Mouse (Mus musculus) ES-Bruce4 (cell line): ENCODE measurements around the gene Apoc1. TPM values are rescaled to one million over a fixed set of nuclear protein-coding genes. Genes with fewer than 3 reads are reported as not detected.
A peak's percentile ranks its signal among the peaks of the same experiment; 100 is the strongest.

ENCODE experiments used
- H3K27ac ChIP-seq: 2 replicates; pipeline ENCODE4 v1.5.1; 2012; ENCODE audit warnings: low read length, inconsistent platforms; ENCODE audit not compliant: insufficient read depth
- H3K27me3 ChIP-seq: 2 replicates; pipeline ENCODE4 v1.6.1; 2012; ENCODE audit warnings: mild to moderate bottlenecking, low read length, inconsistent platforms; ENCODE audit not compliant: control insufficient read depth, poor library complexity, insufficient read depth, severe bottlenecking
- H3K36me3 ChIP-seq: 2 replicates; pipeline ENCODE4 v1.6.1; 2012; ENCODE audit warnings: inconsistent platforms, mild to moderate bottlenecking, low read length, moderate library complexity; ENCODE audit not compliant: control insufficient read depth, poor library complexity, insufficient read depth, severe bottlenecking
- H3K4me1 ChIP-seq: one replicate; pipeline ENCODE4 v1.8.1; 2011; ENCODE audit warnings: low read length; ENCODE audit not compliant: control insufficient read depth, insufficient read depth
- H3K4me3 ChIP-seq: 2 replicates; pipeline ENCODE4 v1.5.1; 2011; ENCODE audit warnings: low read depth, mild to moderate bottlenecking, low read length
- H3K9ac ChIP-seq: 2 replicates; pipeline ENCODE4 v1.6.1; 2012; ENCODE audit warnings: low read depth, mild to moderate bottlenecking, inconsistent platforms; ENCODE audit not compliant: poor library complexity, severe bottlenecking
- H3K9me3 ChIP-seq: replicated peaks from 2 replicates; pipeline ENCODE4 v1.6.1; 2012; ENCODE audit warnings: mild to moderate bottlenecking, low read length, inconsistent platforms; ENCODE audit not compliant: control insufficient read depth, poor library complexity, insufficient read depth, severe bottlenecking
- CTCF ChIP-seq: IDR thresholded peaks from one replicate; pipeline ENCODE4 v1.8.1; 2011; ENCODE audit warnings: low read depth, low read length
- EP300 ChIP-seq: IDR thresholded peaks from 2 replicates; pipeline ENCODE4 v1.6.1; 2011; ENCODE audit warnings: low read depth, low read length; ENCODE audit not compliant: insufficient read depth
- POLR2A ChIP-seq: IDR thresholded peaks from one replicate; pipeline ENCODE4 v1.8.1; 2011; ENCODE audit warnings: low read length; ENCODE audit not compliant: insufficient read depth
- polyA plus RNA-seq: library from polyadenylated mRNA; stranded (reverse); fragments of >200 nt; gene quantifications from 2 replicates; pipeline ENCODE4 v1.2.4, GENCODE M21; 2011; ENCODE audit warnings: low read depth; ENCODE audit not compliant: missing spikeins, insufficient read depth, insufficient read length

Apoc1 gene
- polyA plus RNA-seq, 1 experiment = 93.2 TPM

DNA sequence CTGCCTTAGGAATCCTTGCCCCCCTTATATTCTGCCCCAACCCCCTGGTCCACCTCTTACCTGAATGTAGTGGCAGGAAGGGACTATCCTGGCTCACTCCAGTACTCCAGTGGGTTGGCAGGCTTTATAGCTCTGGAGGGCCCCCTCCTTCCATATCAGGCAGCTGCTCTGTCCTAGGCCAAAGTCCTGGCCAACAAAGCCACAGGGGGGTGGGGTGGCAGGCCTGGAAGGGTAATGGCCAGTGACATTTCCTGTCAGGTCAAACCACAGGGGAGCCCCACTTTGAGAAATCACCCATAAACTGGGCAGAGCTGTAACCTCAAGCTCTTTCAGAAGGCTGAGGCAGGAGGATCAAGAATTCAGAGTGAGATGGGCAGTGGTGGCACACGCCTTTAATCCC is 15.8 kb downstream of the Apoc1 start:
- Histone ChIP-seq H3K4me1 (no peaks in the 10 kb centered on the region), H3K4me3 (no peak overlapping the region), H3K27ac (no peak overlapping the region), H3K27me3 (no peaks in the 10 kb centered on the region), H3K36me3 (no peaks in the 10 kb centered on the region), H3K9me3 (no peaks in the 10 kb centered on the region), H3K9ac (no peak overlapping the region)
- TF ChIP-seq POLR2A (no peak), CTCF (no peak), EP300 (no peak)

DNA sequence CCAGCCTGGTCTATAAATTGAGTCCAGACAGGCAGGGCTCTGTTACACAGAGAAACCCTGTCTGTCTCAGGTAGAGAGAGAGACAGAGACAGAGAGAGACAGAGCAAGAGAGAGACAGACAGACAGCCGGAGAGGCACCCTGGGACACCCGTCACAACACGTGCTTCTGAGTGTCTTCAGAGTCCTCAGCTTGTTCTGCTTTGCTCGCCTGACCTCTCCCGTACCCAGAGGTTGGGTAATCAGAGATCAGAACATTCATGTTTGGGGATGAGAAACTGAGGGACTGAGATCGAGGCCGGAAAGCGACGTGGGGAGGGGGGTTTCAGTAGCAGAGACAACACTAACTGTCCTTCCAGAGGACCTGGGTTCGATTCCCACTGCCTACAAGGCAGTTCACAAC is 16.6 kb downstream of the Apoc1 start:
- H3K4me3 ChIP-seq = no peak overlapping the region
- no peaks in the 10 kb centered on the region for H3K9me3 ChIP-seq
- H3K4me1 ChIP-seq = no peaks in the 10 kb centered on the region
- no peaks in the 10 kb centered on the region for H3K27me3 ChIP-seq
- no peak overlapping the region for H3K27ac ChIP-seq
- H3K36me3 ChIP-seq = no peaks in the 10 kb centered on the region
- TF ChIP-seq EP300 = no peak
- TF ChIP-seq POLR2A = no peak
- TF ChIP-seq CTCF = no peak
- no peak overlapping the region for H3K9ac ChIP-seq

DNA sequence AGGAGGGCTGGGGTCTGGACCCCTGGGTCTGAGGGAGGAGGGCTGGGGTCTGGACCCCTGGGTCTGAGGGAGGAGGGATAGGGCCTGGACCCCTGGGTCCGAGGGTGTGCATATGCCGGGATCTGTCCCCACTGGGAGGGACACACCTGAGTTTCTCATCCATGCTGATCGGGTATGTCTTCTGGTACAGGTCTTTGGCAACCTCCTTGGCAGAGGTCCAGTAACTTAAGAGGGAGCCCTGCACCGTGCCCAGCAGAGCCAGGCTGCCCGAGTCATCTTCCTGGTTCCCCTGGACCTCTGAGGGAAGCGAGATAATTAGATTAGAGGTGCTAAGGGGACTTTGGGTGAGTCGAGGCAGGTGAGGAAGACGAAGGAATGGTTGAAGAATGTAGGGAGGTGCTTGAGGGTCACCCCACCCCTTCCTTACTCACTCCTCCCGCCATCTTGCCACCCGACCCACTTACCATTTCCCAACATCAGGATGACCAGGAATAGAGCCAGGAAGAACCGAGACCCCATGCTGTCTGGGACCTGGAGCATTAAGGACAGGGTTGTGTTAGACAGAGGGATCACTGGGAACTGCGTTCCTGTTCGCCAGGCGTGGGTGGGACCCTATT is 19.3 kb downstream of the Apoc1 start:
- H3K36me3 ChIP-seq = no peaks in the 10 kb centered on the region
- H3K4me3 ChIP-seq = no peak overlapping the region
- H3K27ac ChIP-seq = no peak overlapping the region
- H3K9me3 ChIP-seq = no peaks in the 10 kb centered on the region
- no peaks in the 10 kb centered on the region for H3K27me3 ChIP-seq
- no peak for TF ChIP-seq POLR2A
- no peaks in the 10 kb centered on the region for H3K4me1 ChIP-seq
- no peak overlapping the region for H3K9ac ChIP-seq

DNA sequence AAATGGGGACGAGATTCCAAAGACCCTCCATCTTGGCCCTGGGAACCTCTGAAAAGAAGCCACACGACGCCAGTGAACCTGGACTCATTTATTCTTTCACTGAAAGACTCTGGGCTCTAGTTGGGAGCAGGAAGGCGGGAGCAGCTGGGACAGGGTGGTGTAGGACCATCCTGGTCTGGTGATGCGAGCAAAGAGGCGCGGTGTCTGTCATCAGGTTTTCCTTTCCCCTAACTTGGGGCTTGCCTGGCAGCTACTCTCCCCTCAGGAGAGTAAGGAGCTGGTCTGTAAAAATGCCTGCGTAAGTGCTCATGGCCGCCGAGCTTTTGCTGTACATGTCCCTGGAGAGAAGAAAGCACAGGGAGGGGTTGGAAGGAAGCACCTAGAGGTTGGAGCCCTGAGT is 20.9 kb downstream of the Apoc1 start:
- Histone ChIP-seq H3K9me3 (no peaks in the 10 kb centered on the region), H3K9ac (no peak overlapping the region), H3K4me1 (no peaks in the 10 kb centered on the region), H3K4me3 (no peak overlapping the region), H3K36me3 (no peaks in the 10 kb centered on the region), H3K27ac (no peak overlapping the region), H3K27me3 (no peaks in the 10 kb centered on the region)
- TF ChIP-seq EP300 = no peak
- TF ChIP-seq CTCF = no peak
- TF ChIP-seq POLR2A = no peak

DNA sequence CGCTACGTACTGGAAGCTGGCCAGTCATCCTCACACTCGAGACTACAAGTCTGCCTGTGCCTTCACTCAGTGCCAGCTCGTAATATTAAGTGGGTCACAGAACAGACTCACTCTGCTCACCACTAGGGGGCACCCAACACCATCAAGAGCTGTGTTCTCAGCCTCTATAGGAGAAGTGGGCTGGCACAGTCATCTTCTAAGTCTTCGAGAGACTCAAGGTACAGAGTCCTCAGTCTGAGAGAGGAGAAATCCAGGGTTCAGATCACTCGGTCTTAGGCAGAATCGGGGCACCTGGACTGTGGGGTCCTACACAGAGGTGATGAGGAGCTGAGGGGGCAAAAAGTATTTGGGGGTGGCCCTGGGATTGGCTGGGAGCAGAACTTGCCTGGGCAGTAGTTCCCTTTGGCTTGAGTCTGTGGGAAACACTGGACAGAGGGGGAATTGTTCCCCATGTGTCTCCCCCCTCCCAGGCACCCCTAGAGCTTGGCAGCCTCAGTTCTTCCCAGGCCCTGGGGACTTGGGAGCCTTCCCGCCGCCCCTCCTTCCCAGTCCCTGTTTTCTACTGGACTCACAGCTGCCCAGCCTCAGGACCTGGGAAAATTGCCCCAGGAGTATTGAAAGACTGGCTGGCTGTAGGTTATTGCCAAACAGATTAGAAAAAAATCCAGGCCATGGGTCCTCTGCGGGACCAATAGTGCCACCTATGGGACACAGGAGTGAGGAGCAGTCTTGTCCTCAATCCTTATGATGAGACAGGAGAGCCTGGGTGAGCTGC is 23.3 kb downstream of the Apoc1 start:
- Histone ChIP-seq H3K36me3 (no peaks in the 10 kb centered on the region), H3K4me1 (no peaks in the 10 kb centered on the region), H3K9me3 (no peaks in the 10 kb centered on the region), H3K27ac (peak overlapping the region; percentile 33), H3K9ac (peak overlapping the region; percentile 60), H3K27me3 (no peaks in the 10 kb centered on the region), H3K4me3 (peak overlapping the region; percentile 22)
- TF ChIP-seq CTCF = peak; percentile 91
- no peak for TF ChIP-seq EP300

DNA sequence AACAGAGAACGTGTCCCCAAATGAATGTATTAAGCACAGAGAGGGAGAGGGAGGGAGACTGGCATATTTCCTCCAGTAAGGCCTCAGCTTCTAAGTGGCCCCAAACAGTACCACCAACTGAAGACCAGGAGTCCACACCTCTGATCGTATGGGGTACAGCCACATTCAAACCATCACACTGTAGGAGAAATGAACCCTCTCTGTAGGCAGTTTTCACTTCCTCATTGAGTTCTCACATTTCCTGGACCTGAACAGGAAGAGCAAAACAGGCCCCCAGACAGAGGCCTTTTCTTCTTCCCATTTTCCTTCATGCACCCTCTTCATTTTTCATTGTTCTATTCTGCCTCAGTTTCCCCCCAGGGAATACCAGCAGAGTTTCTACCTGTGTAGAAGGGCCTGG is 25.0 kb downstream of the Apoc1 start:
- Histone ChIP-seq H3K36me3 (no peaks in the 10 kb centered on the region), H3K4me1 (no peaks in the 10 kb centered on the region)
- TF ChIP-seq POLR2A = no peak
- TF ChIP-seq CTCF = no peak
- no peak for TF ChIP-seq EP300

More for the DNA sequence above, 25.0 kb downstream of the Apoc1 start:
- Histone ChIP-seq H3K27ac (no peak overlapping the region), H3K4me3 (no peak overlapping the region), H3K9me3 (no peaks in the 10 kb centered on the region), H3K27me3 (no peaks in the 10 kb centered on the region), H3K9ac (no peak overlapping the region)
